Mouse (Mus musculus) adrenal gland, postnatal 10 days (tissue): ENCODE results near the gene Rdh12. TPM values are rescaled to one million over a fixed set of nuclear protein-coding genes. Genes with fewer than 3 reads are reported as not detected.
A peak's percentile ranks its signal among the peaks of the same experiment; 100 is the strongest.
"Not testable (repeated sequence)": the region's sequence is repeated elsewhere in the genome, so short reads cannot be mapped to it uniquely, and the experiment has no call there.

Experiments
- DNase-seq: peaks from one replicate; pipeline ENCODE4 v3.0.0; 2021; ENCODE audit warnings: mixed read lengths
- long read RNA-seq, 2 experiments: library from polyadenylated mRNA; stranded (forward); transcript quantifications; one replicate each; pipeline ENCODE4 v2.0.0; 2021
- total RNA-seq, 2 experiments: library from RNA; stranded (reverse); gene quantifications; 2 replicates each; pipeline ENCODE4 v1.2.3; 2021

Rdh12 gene
- total RNA-seq, result 1 to 10 TPM in 1 of 2 experiments, under 1 TPM in 1; 0.72 to 1.1 TPM
- long read RNA-seq, experiment 1, partial matches to known transcripts, result 0 of 1 reads
- long read RNA-seq, experiment 1, other reads (novel, unspliced or antisense), result 0 of 1 reads
- long read RNA-seq, experiment 2, partial matches to known transcripts, result 0 of 1 reads
- long read RNA-seq, experiment 2, other reads (novel, unspliced or antisense), result 1 of 1 reads

DNA sequence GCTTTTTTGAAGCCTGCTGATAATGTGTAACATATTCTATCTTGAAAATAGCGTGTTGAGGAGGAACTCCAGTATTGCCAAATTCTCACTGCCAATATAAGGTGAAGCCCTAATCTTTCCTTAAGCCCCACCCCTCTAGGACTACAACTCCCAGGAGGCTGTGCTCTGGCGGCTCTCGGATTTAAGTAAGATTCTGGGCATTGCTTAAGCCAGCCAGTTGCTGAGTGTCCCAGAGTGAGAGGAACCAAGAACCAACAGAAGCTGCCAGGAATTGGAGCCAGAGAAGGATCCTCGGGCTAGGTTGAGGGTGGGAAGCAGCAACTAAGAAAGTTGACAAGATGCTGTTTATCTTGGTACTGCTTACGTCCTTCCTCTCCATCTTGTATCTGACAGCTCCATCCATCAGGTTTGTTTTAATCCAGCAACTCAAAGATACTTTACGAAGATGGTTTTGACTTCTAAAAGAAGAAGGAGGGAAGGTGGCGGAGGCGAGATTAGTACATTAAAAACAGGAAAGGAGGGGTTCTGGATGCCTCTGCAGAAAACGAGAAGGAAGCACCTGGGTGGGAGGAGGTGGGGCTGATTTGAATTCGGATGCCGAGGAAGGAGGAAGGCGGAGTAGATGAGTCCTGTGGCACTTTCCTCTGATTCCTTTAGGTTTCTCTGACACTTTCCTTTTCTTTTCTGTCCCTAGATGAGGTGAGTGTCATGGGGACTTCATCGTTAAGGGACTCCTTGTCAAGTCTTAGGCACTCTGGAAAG lies at the start of gene Rdh12:
Rdh12 (plus strand) TSS at position 212 of the 762 bp plus-strand sequence.
- peak; percentile 66 for DNase-seq

DNA sequence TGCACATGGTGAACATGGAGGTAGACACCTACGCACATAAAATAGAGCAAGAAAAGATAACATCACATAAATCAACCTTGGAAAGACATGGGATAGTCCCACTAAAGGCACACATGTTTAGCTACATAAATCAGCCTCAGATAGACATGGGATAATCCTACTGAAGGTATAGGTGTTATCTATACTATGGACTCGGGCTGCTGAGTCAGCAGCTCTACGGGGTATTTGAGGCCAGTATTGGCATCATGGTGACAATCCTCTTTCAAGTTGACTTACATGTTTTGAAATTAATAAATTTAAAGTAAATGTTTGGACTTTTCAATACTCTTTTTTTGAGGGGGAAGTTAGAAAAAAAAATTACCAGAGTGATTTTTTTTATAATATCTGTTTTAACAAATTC lies 45.8 kb upstream of the Rdh12 start:
- no peak for DNase-seq

DNA sequence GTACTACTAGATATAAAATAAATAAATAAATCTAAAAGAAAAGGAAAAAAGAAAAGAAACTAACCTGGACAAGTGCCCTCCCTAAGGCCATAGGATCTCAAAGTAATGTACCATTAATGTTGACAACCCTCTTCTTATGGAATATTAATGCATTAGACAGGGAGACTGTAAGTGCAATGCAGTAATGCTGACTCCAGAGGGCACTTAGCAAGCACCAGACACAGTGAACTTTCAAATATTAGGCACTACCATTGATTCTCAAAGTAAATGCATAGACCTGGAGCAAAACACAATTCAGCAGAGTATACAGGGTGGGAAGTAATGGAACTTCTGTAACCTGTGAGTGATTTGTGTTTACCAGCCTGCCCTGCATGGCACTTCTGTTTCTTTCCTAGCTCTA lies 39.5 kb upstream of the Rdh12 start:
- no peak for DNase-seq

DNA sequence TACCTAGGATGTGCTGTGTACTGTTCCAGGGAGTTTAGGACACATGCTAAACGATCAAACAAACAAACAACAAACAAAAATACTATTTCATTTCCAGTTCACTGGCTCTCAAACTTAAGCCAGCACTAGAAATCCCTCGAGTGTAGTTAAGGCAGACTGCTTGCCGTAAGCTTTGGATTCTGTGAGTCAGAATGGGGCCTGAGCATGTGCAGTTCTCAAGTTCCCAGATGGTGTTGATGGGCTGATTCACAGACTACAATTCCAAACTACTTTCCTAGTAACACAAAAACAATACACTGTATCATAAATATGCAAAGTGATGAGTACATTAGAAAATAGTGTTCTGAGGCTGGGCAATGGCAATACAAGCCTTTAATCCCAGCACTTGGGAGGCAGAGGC lies 38.3 kb upstream of the Rdh12 start:
- no peak for DNase-seq

DNA sequence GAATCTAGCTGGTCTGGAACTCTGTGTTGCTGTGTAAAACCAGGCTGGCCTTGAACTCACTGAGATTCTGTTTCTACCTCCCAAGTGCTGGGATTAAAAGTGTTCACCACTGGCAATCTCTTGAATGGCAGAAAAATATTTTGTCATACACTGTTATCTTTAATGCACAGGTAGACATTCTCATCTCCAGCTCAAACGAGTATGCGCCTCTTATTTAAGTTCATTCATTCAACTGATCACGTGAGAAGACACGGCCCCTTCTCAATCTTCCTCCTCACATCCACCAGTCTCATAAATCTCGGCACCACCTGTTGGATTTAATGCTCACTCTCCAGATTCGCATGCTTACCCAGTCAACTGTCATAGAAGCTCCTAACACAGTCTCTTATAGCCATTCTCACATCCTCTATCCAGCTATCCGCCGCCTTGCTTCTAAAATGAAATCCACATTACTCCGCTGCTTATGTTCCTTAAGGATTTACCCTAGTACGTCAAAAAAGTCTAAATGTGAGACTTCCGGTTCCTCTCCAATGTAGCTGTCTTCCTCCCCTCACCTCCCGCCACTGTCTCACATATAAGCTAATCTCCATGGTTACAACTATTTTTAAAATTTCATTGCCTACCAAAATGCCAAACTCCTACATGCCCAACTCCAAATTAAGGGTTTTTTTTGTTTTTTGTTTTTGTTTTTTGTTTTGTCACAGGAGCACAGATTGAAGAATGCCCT lies 37.3 kb upstream of the Rdh12 start:
- DNase-seq, result no peak

DNA sequence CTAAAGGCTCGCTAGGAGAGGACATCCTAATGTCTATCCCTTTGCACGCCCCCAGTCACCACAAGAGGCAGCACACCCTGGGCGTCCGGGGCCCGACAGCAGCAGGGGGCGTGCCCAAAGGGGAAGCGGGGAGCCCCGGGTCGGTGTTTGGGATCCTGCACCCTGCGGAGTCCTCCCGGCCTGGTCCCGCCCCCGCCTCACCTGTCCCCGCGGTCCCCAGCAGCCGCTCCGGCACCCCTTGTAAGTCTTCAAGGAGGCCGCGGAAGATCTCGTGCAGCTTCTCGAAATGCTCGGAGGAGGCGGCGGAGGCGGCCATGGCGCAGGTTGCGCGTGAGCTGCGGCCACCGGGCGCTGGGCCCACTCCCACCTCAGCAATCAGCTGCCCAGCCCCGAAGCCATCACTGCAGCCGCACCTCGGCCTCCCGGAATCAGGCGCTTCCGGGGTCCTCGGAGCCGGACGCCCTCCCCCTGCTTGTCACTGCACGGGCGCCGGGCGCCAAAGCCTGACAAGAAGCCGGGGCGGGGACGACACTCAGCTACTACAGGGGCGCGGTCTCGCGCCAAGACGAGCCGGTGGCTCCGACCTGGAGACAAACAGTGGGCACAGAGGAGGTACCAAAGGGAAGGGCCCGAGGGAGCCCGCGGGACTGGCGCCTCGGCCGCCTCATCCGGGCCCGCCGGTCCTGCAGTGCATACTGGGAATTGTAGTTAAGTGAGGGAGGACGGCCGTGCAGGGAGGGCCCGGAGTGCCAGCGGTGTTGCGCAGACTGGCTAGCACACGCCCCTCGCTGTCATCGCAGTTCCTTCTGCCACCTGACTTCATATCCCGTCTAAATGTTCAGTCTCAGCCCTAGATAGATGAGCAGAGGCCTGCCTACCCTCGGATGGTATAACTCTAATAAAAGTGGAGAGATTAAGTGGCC lies 36.4 kb upstream of the Rdh12 start, which contains the start of gene Vti1b:
Vti1b (minus strand) TSS at position 649 of the 923 bp plus-strand sequence.
- DNase-seq, result peak; percentile 92

DNA sequence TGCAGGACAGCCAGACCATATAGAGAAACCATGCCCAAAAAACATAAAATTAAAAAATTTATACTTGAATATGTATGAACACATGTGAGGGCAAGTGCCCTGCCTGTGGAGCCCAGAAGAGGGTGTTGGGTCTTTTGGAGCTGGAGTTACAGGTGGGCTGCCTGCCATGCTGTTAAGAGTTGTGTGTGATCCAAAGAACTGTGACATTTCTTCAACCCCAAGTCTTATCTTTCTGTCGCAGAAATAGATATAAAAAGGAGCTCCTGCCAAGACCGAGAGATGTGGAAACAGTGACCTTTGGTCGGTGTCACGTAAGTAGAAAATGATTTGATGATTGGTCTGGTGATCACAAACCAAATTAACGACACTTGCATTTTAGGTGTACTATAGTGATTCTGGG lies 35.0 kb upstream of the Rdh12 start:
- no peak for DNase-seq

DNA sequence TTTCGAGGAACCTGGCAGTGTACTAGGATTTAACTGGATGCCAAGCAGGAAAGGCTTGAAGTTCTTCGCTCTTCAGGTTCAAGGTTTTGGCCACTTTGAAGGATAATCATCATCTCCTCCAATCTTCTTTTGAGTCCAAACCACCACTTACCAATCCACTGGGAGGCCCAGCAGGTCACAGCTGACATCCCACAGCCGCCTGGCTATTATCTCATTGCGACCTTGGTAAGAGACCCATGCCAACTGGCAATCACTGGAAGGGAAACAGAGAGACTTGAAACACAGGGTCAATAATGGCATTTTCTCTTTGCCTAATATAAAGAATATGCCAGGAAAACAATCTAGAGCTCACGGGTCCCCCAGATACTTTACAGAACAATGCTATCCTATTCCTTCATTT lies 32.7 kb upstream of the Rdh12 start:
- DNase-seq, result no peak

DNA sequence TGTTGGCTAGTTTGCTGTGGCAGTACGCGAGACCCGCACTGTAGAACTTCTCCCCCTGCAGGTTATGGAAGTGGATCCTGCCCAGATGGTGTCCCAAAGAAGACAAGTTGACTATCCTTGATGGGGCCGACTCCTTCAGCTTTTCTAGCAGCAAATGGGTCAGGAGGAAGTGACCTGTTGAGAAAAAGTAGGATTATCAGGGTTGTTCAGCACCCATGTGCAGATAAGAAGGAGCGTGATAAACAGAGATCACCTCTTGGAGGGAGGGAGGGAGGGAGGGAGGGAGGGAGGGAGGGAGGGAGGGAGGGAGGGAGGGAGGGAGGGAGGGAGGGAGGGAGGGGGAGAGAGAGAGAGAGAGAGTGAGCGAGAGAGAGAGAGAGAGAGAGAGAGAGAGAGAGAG lies 23.6 kb upstream of the Rdh12 start:
- not testable (repeated sequence) for DNase-seq

DNA sequence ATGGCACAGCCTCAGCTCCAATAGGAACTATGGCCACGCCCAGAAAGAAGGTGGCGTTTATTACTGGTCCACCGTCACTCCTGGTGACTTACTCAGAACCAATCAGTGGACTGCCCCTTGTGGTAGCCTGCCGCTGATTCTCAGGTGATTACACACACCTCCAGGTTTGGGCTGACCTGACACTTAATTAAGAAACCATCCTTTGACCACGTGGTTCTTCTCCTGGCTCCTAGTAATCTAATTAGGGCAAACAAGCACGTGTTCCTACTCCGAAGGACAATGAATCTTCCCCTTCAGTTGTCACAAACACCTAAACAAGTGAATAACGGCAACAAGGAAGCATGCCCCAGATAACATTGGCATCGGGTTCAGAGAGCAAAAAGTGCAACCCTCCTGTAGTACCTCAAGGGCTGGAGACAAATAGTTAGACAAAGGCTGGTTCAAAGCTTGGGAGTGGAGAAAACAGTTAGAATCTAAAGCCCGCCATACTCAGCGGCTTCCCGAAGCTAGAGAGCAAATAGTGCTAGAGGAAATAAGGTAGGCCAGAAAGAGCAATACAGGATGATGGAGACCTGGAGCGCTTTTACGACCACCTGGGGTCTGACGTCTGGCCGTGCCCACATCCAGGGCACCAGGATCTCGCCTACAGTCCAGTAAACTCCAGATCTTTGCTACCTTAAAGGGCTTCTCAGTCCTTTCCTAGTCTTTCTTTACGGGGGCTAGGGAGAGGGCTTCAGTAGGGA lies 17.6 kb upstream of the Rdh12 start:
- peak; percentile 68 for DNase-seq

DNA sequence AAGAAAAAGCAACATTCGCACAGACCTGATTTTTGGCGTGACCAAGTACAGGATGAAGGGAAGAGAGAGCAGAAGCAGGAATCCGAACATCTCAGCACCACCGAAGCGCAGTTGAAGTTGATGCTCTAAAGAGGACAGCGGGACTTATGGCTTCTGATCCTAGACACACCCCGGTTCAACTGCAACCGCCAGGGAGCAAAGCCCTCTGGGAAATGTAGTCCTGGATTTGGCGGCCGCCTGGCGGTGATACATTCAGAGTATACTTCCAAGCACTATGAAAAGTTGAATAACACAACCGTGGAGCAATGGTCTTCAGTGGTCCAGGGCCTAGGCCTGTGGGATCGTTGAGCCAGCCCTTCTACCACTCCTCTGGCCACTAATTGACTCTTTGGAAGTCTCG lies 17.0 kb upstream of the Rdh12 start:
- peak; percentile 84 for DNase-seq

DNA sequence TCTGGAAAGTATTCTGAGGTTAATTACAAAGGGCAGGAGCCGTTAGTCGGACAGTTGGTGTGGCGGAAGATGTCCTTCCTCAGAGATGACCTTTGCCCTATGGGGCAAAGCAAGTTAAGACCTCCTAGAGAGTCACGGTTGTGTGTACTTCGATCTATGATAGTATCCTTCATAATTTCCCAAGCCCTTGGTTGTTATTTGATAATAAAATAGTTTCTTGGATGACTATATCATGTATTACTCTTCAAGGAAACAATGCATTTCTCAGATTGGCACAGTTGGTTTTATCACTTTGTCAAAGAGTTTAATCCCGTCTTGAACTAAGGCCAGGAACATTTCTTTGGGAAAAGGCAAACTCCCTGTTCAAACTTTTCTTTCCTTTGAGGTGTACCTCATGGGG lies 16.5 kb upstream of the Rdh12 start, which contains the start of gene Rdh11:
Rdh11 (minus strand) TSS at position 101 of the 400 bp plus-strand sequence.
- no peak for DNase-seq

DNA sequence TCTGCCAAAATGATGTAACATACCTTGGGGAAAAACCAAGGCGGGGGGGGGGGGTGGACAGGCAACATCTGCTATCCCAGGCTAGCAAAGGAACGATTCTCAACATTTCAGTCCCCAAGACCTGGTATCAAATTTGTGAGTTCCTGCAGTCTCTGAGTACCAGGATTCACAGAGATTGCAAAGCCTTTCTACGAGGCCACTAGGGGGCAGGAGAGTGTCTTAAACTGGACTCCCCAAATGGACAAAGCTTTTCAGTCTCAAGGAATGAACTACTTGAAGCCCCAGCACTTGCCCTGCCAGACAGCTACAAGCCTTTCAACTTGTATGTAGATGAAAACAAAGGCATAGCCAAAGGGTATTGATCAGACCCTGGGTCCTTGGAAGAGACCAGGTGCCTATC lies 15.3 kb upstream of the Rdh12 start:
- peak; percentile 83 for DNase-seq

DNA sequence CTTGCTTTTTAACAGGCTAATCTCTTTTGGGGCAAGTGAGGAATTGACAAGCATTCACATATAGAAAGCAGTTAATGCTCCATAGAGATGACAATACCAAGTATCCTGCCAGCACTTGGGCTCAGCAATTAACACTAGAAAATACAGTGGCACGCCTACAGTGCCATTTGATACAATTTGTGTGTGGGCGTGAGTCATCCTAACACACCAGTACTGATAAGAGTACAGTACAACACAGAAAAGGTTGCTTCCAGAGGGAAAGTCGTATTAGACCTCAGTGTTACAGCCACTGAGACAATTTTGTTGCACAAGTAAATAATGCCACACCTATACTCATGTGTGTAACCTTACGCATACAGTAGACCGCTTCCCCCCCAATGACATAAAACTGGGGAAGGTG lies 11.6 kb upstream of the Rdh12 start:
- DNase-seq, result no peak

DNA sequence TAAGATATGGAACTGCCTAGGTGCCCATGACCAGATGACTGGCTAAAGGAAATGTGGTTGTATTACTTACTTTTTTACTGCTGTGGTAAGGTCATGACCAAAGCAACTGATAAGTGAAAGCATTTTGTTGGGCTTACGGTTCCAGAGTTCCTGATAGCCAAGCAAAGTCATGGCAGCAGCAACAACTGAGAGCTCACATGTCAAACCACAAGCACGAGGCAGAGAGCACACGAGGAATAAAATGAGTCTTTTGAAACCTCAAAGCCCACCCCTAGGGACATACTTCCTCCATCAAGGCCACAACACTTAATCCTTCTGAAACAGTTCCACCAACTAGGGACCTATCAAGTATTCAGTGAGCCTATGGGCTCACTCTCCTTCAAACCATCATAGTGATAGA lies 6.8 kb upstream of the Rdh12 start:
- no peak for DNase-seq

DNA sequence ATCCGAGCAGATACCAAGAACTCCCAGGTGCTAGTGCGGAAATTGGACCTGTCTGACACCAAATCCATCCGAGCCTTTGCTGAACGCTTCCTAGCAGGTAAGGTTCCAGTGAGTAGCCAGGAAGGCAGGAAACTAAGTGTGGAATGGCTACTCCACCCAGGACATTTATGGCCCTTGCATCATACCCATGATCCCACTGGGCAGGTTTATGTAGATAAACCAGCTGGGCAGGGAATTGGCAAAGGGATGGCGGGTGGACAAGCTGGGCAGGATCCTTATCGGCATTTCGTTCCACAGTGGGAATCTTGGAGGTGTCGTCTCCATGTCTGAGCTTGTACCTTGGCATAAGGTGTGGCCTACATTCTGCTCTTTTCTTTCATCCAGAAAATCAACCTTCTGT lies 2.7 kb downstream of the Rdh12 start:
- DNase-seq, result no peak

DNA sequence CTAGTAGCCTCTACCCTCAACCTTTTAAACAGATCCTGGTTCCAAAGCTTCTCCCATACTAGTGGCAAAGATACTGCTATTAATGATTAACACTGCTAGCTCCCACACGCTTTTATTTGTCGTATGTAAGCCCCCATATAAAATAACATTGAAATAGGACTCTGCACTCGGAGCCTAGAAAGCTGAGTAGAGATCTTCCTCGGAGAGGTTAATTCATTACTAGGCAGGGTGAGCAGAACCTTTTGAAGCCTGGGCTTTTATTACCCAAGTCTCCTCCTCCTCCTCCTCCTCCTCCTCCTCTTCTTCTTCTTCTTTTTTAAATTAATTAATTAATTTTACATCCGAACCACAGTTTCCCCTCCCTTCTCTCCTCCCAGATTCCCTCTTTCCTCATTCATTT lies 8.8 kb downstream of the Rdh12 start:
- no peak for DNase-seq

DNA sequence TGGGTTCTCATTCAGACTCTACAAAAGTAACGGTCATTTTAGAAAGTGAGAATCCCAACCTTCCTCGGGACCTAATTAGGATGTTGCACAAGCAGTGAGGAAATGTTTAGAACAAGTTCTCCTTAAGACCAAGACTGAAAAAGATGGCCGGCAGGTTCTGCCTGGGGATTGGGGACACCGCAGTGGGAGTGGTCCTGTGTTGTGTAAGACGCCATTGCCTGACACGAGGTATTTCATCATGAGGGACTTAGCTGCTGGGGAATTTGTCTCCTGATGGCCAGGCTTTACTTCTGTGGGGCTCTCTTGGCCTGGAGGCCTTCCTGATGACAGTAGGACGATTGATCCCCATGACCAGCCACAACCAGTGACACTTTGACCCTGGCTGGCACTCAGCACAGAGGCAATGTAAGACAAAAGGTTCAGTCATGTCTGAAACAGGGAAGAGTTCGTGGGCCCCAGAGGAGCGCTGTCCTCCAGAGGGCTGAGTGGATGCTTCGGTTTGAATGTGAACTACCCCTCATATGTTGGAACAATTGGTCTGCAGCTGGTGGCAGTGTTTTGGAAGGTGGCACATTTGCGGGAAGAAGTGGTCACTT lies 26.9 kb downstream of the Rdh12 start:
- DNase-seq, result no peak

DNA sequence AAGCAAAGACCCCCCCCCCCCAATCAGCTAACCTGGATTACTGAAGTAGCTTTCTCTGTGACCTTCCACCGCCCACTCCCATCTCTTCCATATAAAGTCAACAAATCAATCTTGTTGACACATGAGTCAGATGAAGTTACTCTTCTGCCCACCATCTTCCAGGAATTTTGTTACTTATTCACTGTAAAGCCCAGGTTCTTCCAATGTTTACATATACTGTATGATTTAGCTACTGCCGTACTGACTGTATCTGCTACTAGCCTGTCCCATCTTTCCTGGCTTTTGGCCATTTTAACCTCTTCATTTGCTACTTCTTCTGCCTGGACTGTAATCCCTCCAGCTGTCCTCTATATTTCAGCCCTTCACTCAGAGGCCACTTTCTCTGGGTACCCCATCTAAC lies 33.3 kb downstream of the Rdh12 start:
- no peak for DNase-seq

DNA sequence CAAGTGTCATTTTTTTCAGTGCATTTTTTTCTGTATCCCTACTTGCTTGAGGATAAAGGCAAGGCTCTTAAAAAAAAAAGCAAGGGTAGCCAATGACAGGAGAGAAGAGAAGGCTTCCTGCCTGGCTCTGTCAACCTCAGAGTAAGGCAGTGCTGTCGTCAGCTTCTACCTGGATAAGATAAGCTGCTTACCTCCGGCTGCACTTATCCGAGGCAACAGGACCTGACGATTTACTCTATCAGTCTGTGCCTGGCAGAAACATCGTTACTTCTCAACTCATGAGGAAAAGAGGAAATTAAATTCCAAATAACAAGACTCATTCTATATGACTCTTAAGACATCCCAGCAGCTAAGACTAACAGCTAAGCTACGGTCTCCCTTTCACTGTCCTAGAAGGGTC lies 34.2 kb downstream of the Rdh12 start:
- DNase-seq, result no peak

DNA sequence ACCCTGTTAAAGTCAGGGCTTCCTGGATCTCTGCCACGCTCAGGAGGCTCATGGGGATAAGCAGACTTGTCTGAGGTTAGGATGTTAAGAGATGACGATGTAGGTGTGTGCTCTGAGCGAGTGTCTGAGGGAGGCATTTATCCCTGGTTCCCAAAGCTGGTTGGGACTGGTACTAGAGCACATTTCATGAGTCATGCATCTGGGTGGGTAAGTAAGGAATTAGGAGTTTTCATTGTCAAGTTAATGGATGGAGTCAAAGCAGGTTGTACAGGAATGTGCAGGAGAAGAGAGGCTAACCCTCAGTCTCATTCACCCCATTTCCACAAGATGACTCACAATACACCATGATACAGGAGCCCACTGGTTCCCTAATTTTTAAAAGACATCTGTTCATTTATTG lies 39.4 kb downstream of the Rdh12 start:
- DNase-seq, result no peak
